Mouse (Mus musculus) stomach, postnatal 0 days (tissue): ENCODE data around the gene Iars. TPM values are rescaled to one million over a fixed set of nuclear protein-coding genes. Genes with fewer than 3 reads are reported as not detected.

ENCODE experiments used
- ATAC-seq: fragments of 200-750 bp; cut with Nextera tagmentation; 2 replicates; pipeline ENCODE4 v1.8.0; 2017; ENCODE audit not compliant: low FRiP score, low TSS enrichment
- DNase-seq: peaks from one replicate; pipeline ENCODE4 v3.0.0-alpha.2; 2016; ENCODE audit warnings: low spot score
- H3K27ac ChIP-seq: fragments of 300-500 bp; sonication (generic); replicated peaks from 2 replicates; pipeline ENCODE4 v1.5.1; 2014; ENCODE audit warnings: mild to moderate bottlenecking, control low read depth
- H3K27me3 ChIP-seq: fragments of 300-500 bp; sonication (generic); 2 replicates; pipeline ENCODE4 v1.6.1; 2014; ENCODE audit warnings: low read length; ENCODE audit not compliant: control insufficient read depth, insufficient read depth
- H3K36me3 ChIP-seq: fragments of 300-500 bp; sonication (generic); 2 replicates; pipeline ENCODE4 v1.6.1; 2014; ENCODE audit warnings: low read length, mixed read lengths; ENCODE audit not compliant: control insufficient read depth, insufficient read depth
- H3K4me1 ChIP-seq: fragments of 300-500 bp; sonication (generic); replicated peaks from 2 replicates; pipeline ENCODE4 v1.6.1; 2014; ENCODE audit warnings: antibody characterized with exemption; ENCODE audit not compliant: control insufficient read depth, insufficient read depth
- H3K4me2 ChIP-seq: fragments of 300-500 bp; sonication (generic); replicated peaks from 2 replicates; pipeline ENCODE4 v1.6.1; 2014; ENCODE audit warnings: low read depth, mild to moderate bottlenecking, control low read depth, moderate library complexity
- H3K4me3 ChIP-seq: fragments of 300-500 bp; sonication (generic); 2 replicates; pipeline ENCODE4 v1.5.1; 2014; ENCODE audit warnings: low read depth, low read length, control low read depth
- H3K9ac ChIP-seq: fragments of 300-500 bp; sonication (generic); 2 replicates; pipeline ENCODE4 v1.6.1; 2014; ENCODE audit warnings: mild to moderate bottlenecking, low read length, control low read depth, mixed read lengths
- H3K9me3 ChIP-seq: fragments of 300-500 bp; sonication (generic); 2 replicates; pipeline ENCODE4 v1.6.1; 2016; ENCODE audit warnings: low read length; ENCODE audit not compliant: control insufficient read depth
- CTCF ChIP-seq: IDR thresholded peaks from 2 replicates; pipeline ENCODE4 v1.5.1; 2016; ENCODE audit warnings: antibody characterized with exemption, low read depth, mild to moderate bottlenecking, moderate library complexity
- EP300 ChIP-seq: optimal IDR thresholded peaks from 2 replicates; pipeline ENCODE3; 2016; ENCODE audit warnings: antibody characterized with exemption
- WGBS: fragments of 180-500 bp; shearing (Covaris S2); extraction: QIAGEN DNeasy Blood & Tissue Kit; methylation state at CpG from one replicate; pipeline ENCODE4 v1.1.7; 2014; 5-methylcytosine and 5-hydroxymethylcytosine counted together
- polyA plus RNA-seq: library from polyadenylated mRNA; unstranded; fragments of >200 nt; fragmentation: Nextera tagmentation; extraction: Ambion mirVana; gene quantifications from 2 replicates; pipeline ENCODE4 v1.2.1, GENCODE M21; 2015

The Iars gene
- polyA plus RNA-seq, 1 experiment from 2014 or later = 24.0 TPM

DNA sequence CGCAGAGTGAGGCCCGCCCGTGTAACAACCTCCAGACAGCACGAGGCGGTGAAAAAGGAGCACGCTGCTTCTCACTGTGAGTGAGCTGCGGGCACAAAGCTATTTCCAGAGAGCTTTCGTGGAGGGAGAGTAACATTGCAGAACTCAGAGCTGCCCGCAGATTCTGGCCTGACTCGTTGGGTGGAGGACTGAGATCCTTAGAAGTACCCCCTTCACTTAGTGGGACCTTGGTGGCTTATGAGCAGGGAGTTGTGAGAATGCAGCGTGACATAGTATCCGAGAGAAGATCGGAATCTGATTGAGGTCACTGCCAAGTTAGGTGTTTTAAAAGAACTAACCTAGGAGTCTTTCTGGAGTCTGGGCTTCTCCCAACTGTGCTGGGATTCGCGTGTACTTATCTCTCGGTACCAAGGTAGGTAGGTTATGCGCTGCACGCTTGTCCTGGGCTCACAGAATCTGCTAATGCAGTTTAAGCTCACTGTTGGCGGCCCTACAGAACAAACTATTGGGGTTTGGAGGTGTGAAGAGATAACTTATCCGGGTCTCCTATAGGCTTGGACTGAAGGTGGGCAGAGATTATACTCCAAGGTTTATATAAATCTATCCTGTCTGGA is 440 bp downstream of the Iars start:
- H3K4me2 ChIP-seq = peak overlapping the region; percentile 86
- no peaks in the 10 kb centered on the region for H3K36me3 ChIP-seq
- DNase-seq = no peak
- peak overlapping the region; percentile 77 for H3K4me3 ChIP-seq
- no peaks in the 10 kb centered on the region for H3K27me3 ChIP-seq
- no peaks in the 10 kb centered on the region for H3K9me3 ChIP-seq
- H3K9ac ChIP-seq = peak overlapping the region; percentile 79
- peak overlapping the region; percentile 87 for H3K27ac ChIP-seq
- 1% methylated on average over 20 of the region's 20 CpGs for WGBS
- no peak for TF ChIP-seq EP300
- no peak for TF ChIP-seq CTCF
- no peaks in the 10 kb centered on the region for H3K4me1 ChIP-seq
- peak; percentile 10; the same call in 1 of the 2 replicates for ATAC-seq

DNA sequence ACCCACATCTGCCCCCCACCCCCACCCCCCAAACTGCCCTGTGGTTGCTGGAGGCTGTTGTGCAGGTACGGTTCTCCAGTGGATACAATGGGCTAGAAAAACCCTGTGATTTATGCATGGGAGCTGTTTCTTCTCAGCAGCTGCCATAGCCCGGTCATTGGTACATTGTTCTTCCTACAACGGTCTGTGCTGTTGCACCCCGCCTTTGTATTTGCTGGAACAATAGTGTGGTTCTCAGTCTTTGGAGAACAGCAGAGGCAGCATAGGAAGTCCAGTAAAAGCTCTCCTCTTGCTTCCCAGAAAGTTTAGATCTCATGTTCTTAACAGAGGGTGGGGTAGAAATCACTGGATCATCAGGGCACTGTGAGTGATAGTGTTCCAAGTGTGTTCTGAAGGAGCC is 2.4 kb downstream of the Iars start:
- Histone ChIP-seq H3K36me3 (peaks cover 6% of the 10 kb centered on the region; the same call in 1 of the 2 replicates), H3K4me1 (no peaks in the 10 kb centered on the region), H3K4me2 (no peak overlapping the region), H3K27ac (no peak overlapping the region), H3K9me3 (no peaks in the 10 kb centered on the region), H3K27me3 (no peaks in the 10 kb centered on the region), H3K4me3 (no peak overlapping the region), H3K9ac (no peak overlapping the region)
- ATAC-seq (no peak), DNase-seq (no peak)
- no peak for TF ChIP-seq CTCF
- no peak for TF ChIP-seq EP300
- WGBS = 75% methylated on average over 4 of the region's 4 CpGs

DNA sequence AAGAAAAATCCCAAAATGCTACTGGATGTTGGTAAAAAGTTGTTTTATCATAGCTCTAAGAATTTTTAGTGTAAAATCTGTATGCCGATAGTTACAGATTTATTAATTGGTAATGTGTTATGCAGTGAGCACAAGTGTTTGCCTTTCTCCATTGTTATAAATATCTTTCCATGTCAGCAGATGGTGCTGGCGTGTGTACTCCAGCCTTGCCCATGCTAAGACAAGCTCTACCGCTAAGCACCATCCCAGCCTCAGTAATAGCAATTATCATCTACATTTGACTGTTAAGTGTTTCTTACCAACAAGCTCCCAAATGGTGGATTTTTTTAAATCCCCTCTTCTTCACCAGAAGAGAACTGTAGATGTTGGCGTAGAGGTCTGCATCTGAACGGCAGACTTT is 9.2 kb downstream of the Iars start:
- H3K27me3 ChIP-seq = no peaks in the 10 kb centered on the region
- H3K9ac ChIP-seq = no peak overlapping the region
- H3K27ac ChIP-seq = no peak overlapping the region
- ATAC-seq (no peak), DNase-seq (no peak)
- H3K4me2 ChIP-seq = no peak overlapping the region
- H3K4me3 ChIP-seq = no peak overlapping the region
- H3K36me3 ChIP-seq = peaks cover 19% of the 10 kb centered on the region; the same call in 1 of the 2 replicates
- no peaks in the 10 kb centered on the region for H3K9me3 ChIP-seq
- TF ChIP-seq CTCF (no peak), EP300 (no peak)
- WGBS = 94% methylated on average over 5 of the region's 5 CpGs
- H3K4me1 ChIP-seq = no peaks in the 10 kb centered on the region

DNA sequence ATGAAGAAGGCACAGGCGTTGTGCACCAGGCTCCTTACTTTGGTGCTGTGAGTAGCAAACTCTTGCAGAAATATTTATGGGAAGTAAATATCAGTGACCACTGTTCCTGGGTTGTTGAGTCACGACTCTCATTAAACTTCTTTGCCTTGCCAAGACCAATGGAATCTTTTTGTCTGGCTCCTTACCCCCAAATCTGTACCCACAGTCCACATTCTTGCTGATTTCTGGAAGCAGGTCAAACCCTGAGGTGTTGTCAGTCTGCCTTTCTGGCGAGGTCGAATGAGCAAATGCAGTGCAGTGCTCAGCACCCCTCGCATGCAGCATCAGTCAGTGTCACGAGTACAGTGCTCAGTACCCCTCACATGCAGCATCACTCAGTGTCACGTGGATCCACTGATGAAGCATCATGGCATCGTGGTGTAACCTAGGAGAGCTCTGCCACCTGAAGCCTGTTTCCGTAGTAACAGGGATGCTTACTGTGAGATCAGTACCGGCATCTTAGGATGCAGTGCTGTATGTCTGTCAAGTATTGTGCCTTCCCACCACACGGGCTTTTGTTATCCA is 21.4 kb downstream of the Iars start:
- Histone ChIP-seq H3K4me2 (no peak overlapping the region), H3K27me3 (no peaks in the 10 kb centered on the region), H3K27ac (no peak overlapping the region), H3K4me3 (no peak overlapping the region), H3K9me3 (no peaks in the 10 kb centered on the region), H3K4me1 (no peaks in the 10 kb centered on the region), H3K36me3 (peaks cover 20% of the 10 kb centered on the region), H3K9ac (no peak overlapping the region)
- no peak for TF ChIP-seq EP300
- TF ChIP-seq CTCF = no peak
- ATAC-seq (no peak), DNase-seq (no peak)
- WGBS = 93% methylated on average over 11 of the region's 11 CpGs

- Histone ChIP-seq H3K27ac (no peak overlapping the region), H3K27me3 (no peaks in the 10 kb centered on the region), H3K36me3 (peaks cover 21% of the 10 kb centered on the region), H3K4me1 (no peaks in the 10 kb centered on the region), H3K9me3 (no peaks in the 10 kb centered on the region), H3K4me3 (no peak overlapping the region), H3K4me2 (no peak overlapping the region), H3K9ac (no peak overlapping the region)
- ATAC-seq (no peak), DNase-seq (no peak)
- 98% methylated on average over 3 of the region's 3 CpGs for WGBS
- no peak for TF ChIP-seq CTCF
- TF ChIP-seq EP300 = no peak
Measured at GRCm38 (mm10) chr13:49706032-49706690, 24.3 kb downstream of the Iars start.

- H3K9me3 ChIP-seq = no peaks in the 10 kb centered on the region
- H3K36me3 ChIP-seq = peaks cover 25% of the 10 kb centered on the region
- ATAC-seq (no peak), DNase-seq (no peak)
- TF ChIP-seq EP300 (no peak), CTCF (no peak)
- H3K4me3 ChIP-seq = no peak overlapping the region
- no peak overlapping the region for H3K27ac ChIP-seq
- WGBS = 94% methylated on average over 8 of the region's 8 CpGs
- no peaks in the 10 kb centered on the region for H3K27me3 ChIP-seq
- no peaks in the 10 kb centered on the region for H3K4me1 ChIP-seq
- no peak overlapping the region for H3K4me2 ChIP-seq
- no peak overlapping the region for H3K9ac ChIP-seq
Measured at GRCm38 (mm10) chr13:49708311-49708710, 26.4 kb downstream of the Iars start.
